Mouse (Mus musculus) gastrocnemius, postnatal 14 days (tissue): ENCODE results near the gene Slco1a5. TPM values are rescaled to one million over a fixed set of nuclear protein-coding genes. Genes with fewer than 3 reads are reported as not detected.
"Not testable (repeated sequence)": the region's sequence is repeated elsewhere in the genome, so short reads cannot be mapped to it uniquely, and the experiment has no call there.

Experiments used
- DNase-seq: peaks from one replicate; pipeline ENCODE4 v3.0.0; 2021; ENCODE audit warnings: mixed read lengths
- intact Hi-C: fragments of 180-260 bp; cut with DNase I; formaldehyde crosslinking; loops from one replicate; pipeline ENCODE4 v1.15.1; 2025; ENCODE audit warnings: low total_unique reads
- long read RNA-seq, 2 experiments: library from polyadenylated mRNA; stranded (forward); transcript quantifications; one replicate each; pipeline ENCODE4 v2.0.0; 2021
- total RNA-seq, 2 experiments: library from RNA; stranded (reverse); gene quantifications; 2 replicates each; pipeline ENCODE4 v1.2.3; 2021

Slco1a5 gene
- not detected for total RNA-seq
- long read RNA-seq, experiment 1 = 0 reads
- long read RNA-seq, experiment 2 = 0 reads

- intact Hi-C loops = no loop called here
- DNase-seq = no peak
Measured at GRCm38 (mm10) chr6:142322881-142323280, at the start of gene Slco1a5. Gene Slco1a5 (minus strand): TSS chr6:142322981.

GRCm38 (mm10) chr6:142369568-142369967 is 46.8 kb upstream of the Slco1a5 start:
- intact Hi-C loops = no loop called here
- no peak for DNase-seq

- intact Hi-C loops = no loop called here
- DNase-seq = no peak
Measured at GRCm38 (mm10) chr6:142367565-142367964, 44.8 kb upstream of the Slco1a5 start.

- no peak for DNase-seq
- intact Hi-C loops = no loop called here
Measured at GRCm38 (mm10) chr6:142366473-142367018, 43.8 kb upstream of the Slco1a5 start.

DNA sequence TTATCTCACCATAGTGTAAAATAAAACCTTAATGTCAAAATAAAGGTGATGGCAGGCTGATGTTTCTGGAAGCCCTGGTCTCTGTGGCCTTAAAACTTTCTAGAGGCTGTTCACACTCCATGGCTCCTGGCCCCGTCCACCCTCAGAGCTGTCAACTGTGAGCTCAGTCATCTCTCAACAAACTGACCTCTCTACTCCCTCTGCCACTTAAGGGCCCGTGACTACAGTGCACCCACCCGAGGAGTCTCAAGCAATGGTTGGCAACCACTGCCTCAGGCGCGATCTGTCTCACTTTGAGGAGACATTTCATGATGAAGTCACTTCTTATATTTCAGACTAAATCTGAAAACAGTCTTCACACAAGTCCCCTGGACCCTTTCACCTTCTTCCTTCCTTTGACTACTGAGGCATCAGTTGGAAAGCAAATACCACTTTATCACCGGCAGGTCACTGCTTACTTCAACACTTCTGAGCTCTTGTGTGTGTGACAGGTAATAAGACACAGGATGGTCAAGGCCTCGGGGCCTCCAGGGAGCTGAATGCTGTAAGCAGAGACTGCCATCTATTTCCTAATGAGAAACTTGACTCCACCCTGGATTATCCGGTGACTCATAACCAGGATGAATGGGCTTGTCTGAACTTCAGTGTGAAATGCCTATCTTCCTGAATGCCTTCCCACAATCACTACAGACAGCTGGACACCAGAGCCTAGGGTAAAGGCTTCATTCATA is 43.1 kb upstream of the Slco1a5 start:
- intact Hi-C loops = no loop called here
- no peak for DNase-seq

- intact Hi-C loops = no loop called here
- no peak for DNase-seq
Measured at GRCm38 (mm10) chr6:142363019-142363576, 40.3 kb upstream of the Slco1a5 start.

DNA sequence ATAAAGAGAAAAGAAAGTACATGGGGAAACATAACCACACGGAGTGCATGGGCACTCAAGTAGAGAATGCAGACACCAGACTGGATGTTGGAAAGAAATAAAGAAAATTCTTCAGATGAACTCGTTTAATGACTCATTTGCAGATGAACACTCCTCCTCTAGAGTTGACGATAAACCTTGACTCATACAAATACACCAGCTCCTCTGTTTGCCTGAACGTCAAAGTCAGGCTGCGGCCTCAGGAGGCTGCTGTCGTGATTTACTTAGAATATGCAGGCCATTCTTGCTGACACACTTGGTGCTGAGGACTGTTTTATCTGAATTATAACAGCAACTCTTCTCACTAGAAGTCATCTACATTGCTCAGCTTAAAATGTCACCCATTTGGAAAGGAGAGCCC is 39.3 kb upstream of the Slco1a5 start:
- intact Hi-C loops = no loop called here
- no peak for DNase-seq

DNA sequence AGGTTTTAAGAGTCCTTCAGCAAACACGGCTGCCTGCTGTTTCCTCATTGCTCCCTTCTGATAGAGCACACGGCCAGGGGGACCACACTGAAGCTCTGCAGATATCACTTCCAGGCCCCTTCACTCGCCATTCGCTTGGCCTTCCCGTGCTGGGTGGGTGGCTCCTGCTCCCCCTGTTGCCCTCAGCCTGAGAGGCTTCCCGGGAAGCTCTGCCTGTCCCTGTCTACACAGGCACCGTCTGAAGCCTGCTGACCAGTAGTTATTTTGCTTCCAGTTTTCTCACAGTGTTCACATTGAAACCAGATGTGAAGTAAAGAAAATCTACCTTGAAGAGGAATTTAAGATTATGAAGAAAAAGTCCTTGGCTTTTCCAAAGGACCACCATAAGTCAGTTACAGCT is 34.3 kb upstream of the Slco1a5 start:
- no peak for DNase-seq
- intact Hi-C loops = no loop called here

- intact Hi-C loops, DNase-seq: not testable (repeated sequence)
Measured at GRCm38 (mm10) chr6:142352099-142352498, 29.3 kb upstream of the Slco1a5 start.

DNA sequence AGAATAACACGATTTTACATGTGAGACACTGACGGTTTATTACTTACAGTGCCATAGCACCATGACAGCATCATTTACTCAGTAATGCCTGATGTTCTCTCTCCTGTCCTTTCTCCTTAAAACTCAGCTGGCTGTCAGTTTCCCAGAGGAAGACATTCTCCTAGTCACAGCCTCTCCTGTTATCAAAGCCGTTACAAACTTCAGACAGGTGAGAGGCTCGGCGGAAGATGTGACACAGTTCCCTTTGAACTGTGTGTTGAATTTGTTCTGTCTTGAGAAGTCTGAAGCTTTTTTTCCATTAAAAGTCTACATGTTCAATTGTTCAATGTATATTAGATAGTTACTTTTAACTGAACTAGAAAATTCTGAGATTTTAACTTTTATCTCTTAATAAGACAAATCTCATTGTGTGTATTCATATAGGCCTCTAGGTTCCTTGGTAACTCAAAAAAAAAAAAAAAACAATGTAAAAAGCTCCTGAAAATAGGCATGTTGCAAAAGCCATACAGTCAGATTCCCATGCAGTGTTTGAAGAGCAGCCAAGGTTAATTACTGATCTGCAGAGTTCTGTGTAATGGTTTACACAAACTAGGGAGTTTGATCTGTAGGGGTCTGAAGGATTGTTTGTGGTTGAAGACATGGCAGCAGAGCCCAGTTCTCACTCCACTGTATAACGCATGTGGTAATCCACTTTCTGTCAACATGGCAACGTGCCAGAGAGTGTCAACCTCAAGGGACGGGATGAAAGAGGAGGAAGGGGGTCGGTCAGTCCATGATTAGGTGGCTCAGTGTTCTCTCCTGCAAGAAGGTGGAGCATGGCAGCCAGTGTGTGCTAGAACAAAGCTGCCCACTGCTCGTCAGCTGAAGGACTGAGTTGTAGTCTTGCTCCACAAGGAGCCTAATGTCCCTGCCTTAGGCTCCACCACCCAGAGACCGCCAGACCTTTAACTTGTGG is 24.9 kb upstream of the Slco1a5 start:
- intact Hi-C loops = loop anchor here (5.0 kb wide), 1 partner anchor 40 kb away; the partner anchor contains the start of genes Golt1b and Recql
- DNase-seq = no peak

GRCm38 (mm10) chr6:142346181-142347110 is 23.7 kb upstream of the Slco1a5 start:
- DNase-seq = no peak
- intact Hi-C loops = loop anchor here (5.0 kb wide), 1 partner anchor 41 kb away; the partner anchor contains the start of genes Golt1b and Recql

- peak; percentile 82 for DNase-seq
- intact Hi-C loops = loop anchor here (5.0 kb wide), 1 partner anchor 42 kb away; the partner anchor contains the start of genes Golt1b and Recql
Measured at GRCm38 (mm10) chr6:142345440-142346038, 22.8 kb upstream of the Slco1a5 start, which contains the start of gene Pyroxd1. Gene Pyroxd1 (plus strand): TSS chr6:142345654.

DNA sequence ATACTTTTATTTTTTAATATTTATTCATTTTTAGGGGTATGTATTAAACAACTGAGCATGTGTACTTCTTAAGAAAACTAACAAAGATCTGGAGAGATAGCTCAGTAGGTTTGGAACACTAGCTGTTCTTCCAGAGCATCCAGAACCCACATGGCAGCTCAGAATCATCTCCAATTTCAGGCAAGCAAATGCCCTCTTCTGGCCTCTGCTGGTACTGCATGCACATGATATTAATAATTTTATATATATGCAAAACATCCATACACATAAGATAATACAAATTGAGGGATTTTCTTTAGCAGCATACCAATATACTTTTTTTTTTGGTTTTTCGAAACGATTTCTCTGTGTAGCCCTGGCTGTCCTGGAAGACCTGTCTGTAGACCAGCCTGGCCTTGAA is 20.8 kb upstream of the Slco1a5 start:
- intact Hi-C loops = no loop called here
- DNase-seq = no peak

DNA sequence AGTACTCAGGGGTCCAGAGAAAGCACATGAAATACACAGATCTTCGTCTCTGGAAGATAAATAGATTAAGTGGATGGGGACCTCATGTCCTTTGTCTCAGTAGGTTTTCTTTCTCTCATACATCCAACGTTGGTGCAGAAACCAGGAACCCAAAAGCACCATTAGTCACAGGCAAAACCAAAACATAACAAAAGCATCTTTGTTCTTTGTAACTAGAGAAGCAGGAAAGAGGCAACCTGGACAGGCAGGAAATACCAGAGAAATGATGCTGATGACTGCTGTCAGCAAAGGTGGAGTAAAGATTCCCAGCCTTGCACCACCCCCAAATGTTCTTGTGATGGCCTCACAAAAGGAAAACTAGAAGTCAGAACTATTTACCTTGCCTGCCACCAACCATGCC is 16.8 kb upstream of the Slco1a5 start:
- intact Hi-C loops = no loop called here
- no peak for DNase-seq

DNA sequence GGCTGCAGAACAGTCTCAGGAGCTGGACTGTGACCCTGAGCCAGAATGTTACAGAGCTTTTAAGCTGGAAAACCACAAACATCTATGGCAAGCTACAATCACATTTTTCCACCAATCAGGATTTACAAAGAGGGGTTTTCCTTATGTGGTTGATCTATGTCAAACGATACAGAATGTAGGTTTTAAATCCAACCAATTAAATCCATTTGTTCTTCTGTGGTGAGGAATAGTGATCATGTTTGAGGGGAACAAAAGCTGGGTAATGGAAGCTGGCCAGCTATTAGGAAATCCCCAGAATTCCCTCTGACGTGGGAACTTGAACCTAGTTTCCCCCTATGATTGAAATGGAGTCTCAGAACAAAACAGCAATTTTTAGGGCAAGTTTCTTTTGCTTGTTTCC is 16.2 kb upstream of the Slco1a5 start:
- intact Hi-C loops = no loop called here

DNA sequence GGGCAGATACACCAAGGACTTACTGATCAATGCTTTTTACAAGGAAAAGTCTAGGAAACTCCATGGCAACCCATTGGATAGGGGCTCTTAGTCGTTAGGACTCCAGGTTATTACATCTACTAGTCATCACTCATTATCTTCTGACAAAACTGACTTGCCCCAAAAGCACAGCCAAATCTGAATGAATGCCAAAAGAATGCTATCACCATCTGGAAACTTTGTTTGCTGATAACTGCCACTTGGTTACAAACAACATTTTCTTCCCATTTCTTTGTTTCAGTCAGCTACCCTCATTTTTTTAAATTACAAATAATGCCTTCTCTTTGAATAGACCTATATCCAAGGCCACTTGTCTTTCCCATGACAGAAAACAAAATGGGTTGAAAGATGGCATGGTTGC is 6.4 kb upstream of the Slco1a5 start:
- intact Hi-C loops = no loop called here
- no peak for DNase-seq

More for the DNA sequence above, 16.2 kb upstream of the Slco1a5 start:
- no peak for DNase-seq

DNA sequence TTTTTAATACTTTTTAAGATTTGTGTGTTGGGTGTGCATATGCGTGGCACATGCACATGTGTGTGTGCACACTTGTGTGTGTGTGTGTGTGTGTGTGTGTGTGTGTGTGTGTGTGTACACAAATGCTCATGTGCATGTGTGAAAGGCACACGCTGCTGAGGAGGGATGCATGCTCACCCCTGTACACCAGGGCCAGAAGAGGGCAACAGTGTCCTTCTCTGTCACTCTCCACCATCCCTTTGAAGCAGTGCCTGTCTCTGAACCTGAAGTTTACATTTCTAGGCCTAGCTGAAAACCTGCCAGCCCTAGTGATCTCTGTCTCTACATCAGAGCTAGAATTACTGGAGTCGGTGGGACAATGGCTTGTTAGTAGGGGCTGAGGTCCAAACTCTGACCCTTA is 3.8 kb upstream of the Slco1a5 start:
- DNase-seq = no peak
- intact Hi-C loops = no loop called here

GRCm38 (mm10) chr6:142317106-142317505 is 5.7 kb downstream of the Slco1a5 start:
- no peak for DNase-seq
- intact Hi-C loops = no loop called here
